Mouse (Mus musculus) heart, embryonic 16.5 days (tissue): ENCODE results near the gene Calm3. TPM values are rescaled to one million over a fixed set of nuclear protein-coding genes. Genes with fewer than 3 reads are reported as not detected.

Source experiments
- ATAC-seq: fragments of 200-750 bp; cut with Nextera tagmentation; replicated peaks from 2 replicates; pipeline ENCODE4 v1.8.0; 2017; ENCODE audit warnings: moderate number of reproducible peaks; ENCODE audit not compliant: insufficient read depth, low FRiP score; ENCODE audit errors: extremely low read depth
- H3K27ac ChIP-seq: fragments of 300-500 bp; sonication (generic); 2 replicates; pipeline ENCODE4 v1.5.1; 2014; ENCODE audit warnings: mild to moderate bottlenecking, low read length, control low read depth, moderate library complexity
- H3K27me3 ChIP-seq: fragments of 300-500 bp; sonication (generic); 2 replicates; pipeline ENCODE4 v1.6.1; 2014; ENCODE audit warnings: low read length, mixed read lengths; ENCODE audit not compliant: control insufficient read depth, insufficient read depth
- H3K36me3 ChIP-seq: fragments of 300-500 bp; sonication (generic); 2 replicates; pipeline ENCODE4 v1.6.1; 2014; ENCODE audit not compliant: control insufficient read depth, insufficient read depth
- H3K4me1 ChIP-seq: fragments of 300-500 bp; sonication (generic); 2 replicates; pipeline ENCODE4 v1.6.1; 2014; ENCODE audit warnings: low read length, mixed read lengths; ENCODE audit not compliant: control insufficient read depth, insufficient read depth
- H3K4me2 ChIP-seq: fragments of 300-500 bp; sonication (generic); 2 replicates; pipeline ENCODE4 v1.6.1; 2014; ENCODE audit warnings: low read depth, mild to moderate bottlenecking, control low read depth, low read length
- H3K4me3 ChIP-seq: fragments of 300-500 bp; sonication (generic); 2 replicates; pipeline ENCODE4 v1.5.1; 2014; ENCODE audit warnings: mild to moderate bottlenecking, control low read depth, low read length
- H3K9ac ChIP-seq: fragments of 300-500 bp; sonication (generic); 2 replicates; pipeline ENCODE4 v1.6.1; 2014; ENCODE audit warnings: low read length, control low read depth
- H3K9me3 ChIP-seq: fragments of 300-500 bp; sonication (generic); replicated peaks from 2 replicates; pipeline ENCODE4 v1.6.1; 2016; ENCODE audit warnings: low read length; ENCODE audit not compliant: control insufficient read depth
- WGBS: fragments of 180-500 bp; shearing (Covaris S2); extraction: QIAGEN DNeasy Blood & Tissue Kit; methylation state at CpG from one replicate; pipeline ENCODE4 v1.1.7; 2014; 5-methylcytosine and 5-hydroxymethylcytosine counted together
- polyA plus RNA-seq: library from polyadenylated mRNA; unstranded; fragments of >200 nt; fragmentation: Nextera tagmentation; extraction: Ambion mirVana; gene quantifications from 2 replicates; pipeline ENCODE4 v1.2.1, GENCODE M21; 2015

The Calm3 gene
- polyA plus RNA-seq, 1 experiment from 2014 or later, result 128 TPM

DNA sequence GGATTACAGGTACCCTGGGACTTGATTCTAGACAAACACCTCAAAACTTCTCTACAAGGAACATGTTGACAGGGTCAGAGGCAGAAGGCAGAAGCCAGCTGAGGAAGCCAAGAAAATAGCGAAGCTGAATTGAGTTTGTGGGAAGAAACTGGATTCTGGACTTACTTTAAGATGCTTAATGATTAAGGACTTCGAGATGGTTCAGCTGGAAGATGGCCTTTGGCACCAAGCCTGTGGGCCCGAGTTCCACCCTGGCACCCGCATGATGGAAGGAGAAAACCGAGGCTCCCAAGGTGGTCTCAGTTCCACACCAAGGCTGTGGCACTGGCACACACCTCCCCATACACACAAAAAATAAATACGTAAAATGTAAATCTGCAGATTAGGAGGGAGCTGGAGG, 33.4 kb downstream of the Calm3 start:
- H3K4me1 ChIP-seq, result peaks cover 19% of the 10 kb centered on the region
- no peak; the same call in 1 of the 2 replicates for ATAC-seq
- 29% methylated on average over 6 of the region's 6 CpGs for WGBS
- peak overlapping the region; percentile 68 for H3K4me2 ChIP-seq
- H3K4me3 ChIP-seq, result peak overlapping the region; percentile 33
- peak overlapping the region; percentile 72 for H3K27ac ChIP-seq
- H3K9me3 ChIP-seq, result peaks cover 12% of the 10 kb centered on the region
- peak overlapping the region; percentile 44 for H3K9ac ChIP-seq
- peaks cover 22% of the 10 kb centered on the region for H3K27me3 ChIP-seq
- H3K36me3 ChIP-seq, result peaks cover 23% of the 10 kb centered on the region

GRCm38 (mm10) chr7:16885905-16886304, 38.0 kb downstream of the Calm3 start:
- Histone ChIP-seq H3K9me3 (peaks cover 20% of the 10 kb centered on the region), H3K27me3 (peaks cover 6% of the 10 kb centered on the region), H3K4me2 (no peak overlapping the region), H3K27ac (no peak overlapping the region), H3K4me1 (peaks cover 24% of the 10 kb centered on the region), H3K4me3 (no peak overlapping the region), H3K36me3 (peaks cover 46% of the 10 kb centered on the region), H3K9ac (no peak overlapping the region)
- ATAC-seq, result no peak
- 55% methylated on average over 59 of the region's 59 CpGs for WGBS

DNA sequence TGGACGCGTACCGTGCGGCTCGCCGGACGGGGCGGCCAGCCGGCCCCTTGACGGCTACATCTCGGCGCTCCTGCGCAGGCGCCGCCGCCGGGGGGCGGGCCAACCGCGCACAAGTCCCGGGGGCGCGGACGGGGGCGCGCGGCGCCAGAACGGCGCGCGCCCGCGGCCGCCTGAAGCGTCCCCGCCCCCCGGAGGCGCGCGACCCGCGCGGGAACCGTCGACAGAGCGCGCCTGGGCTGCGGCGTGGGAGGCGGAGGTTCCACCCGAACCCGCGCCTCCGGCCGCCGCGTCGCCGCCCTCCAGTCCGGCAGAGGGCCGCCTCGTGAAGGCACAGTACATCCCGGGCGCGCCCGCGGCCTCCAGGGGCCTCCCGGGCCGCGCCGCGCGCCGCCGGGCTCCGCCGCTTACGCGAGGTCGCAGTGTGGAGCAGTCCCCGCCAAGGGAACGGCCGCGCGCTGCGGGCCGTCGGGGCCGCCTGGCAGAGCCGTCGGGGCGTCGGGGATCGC, 38.6 kb downstream of the Calm3 start:
- H3K9ac ChIP-seq, result no peak overlapping the region; the same call in 1 of the 2 replicates
- H3K9me3 ChIP-seq, result peaks cover 20% of the 10 kb centered on the region
- H3K27ac ChIP-seq, result no peak overlapping the region
- H3K4me2 ChIP-seq, result peak overlapping the region; percentile 45
- peak overlapping the region; percentile 38 for H3K4me3 ChIP-seq
- no peak for ATAC-seq
- 24% methylated on average over 89 of the region's 95 CpGs for WGBS
- H3K36me3 ChIP-seq, result peaks cover 46% of the 10 kb centered on the region
- H3K27me3 ChIP-seq, result peaks cover 6% of the 10 kb centered on the region
- peaks cover 24% of the 10 kb centered on the region for H3K4me1 ChIP-seq

- peaks cover 26% of the 10 kb centered on the region for H3K4me1 ChIP-seq
- no peak overlapping the region for H3K4me3 ChIP-seq
- no peak overlapping the region for H3K4me2 ChIP-seq
- ATAC-seq, result no peak
- H3K9ac ChIP-seq, result no peak overlapping the region
- peaks cover 20% of the 10 kb centered on the region for H3K9me3 ChIP-seq
- peaks cover 46% of the 10 kb centered on the region for H3K36me3 ChIP-seq
- 83% methylated on average over 4 of the region's 4 CpGs for WGBS
- H3K27me3 ChIP-seq, result peaks cover 6% of the 10 kb centered on the region
- no peak overlapping the region for H3K27ac ChIP-seq
Observed at GRCm38 (mm10) chr7:16884334-16884733, 39.6 kb downstream of the Calm3 start.

DNA sequence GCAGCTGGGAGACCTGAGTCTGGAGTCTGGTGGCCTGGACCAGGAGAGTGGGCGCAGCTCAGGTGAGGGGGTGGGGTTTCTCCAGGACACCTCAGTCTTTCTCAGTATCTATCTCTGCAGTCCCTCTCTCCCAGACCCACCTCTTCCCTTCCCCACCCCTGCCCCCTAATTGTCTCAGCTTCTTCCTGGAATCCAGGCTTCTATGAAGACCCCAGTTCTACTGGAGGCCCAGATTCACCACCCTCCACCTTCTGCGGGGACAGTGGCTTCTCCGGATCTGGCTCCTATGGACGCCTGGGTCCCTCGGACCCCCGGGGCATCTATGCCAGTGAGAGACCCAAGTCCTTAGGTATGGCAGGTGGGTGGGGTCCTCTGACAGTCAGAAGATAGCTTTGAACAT, 40.8 kb downstream of the Calm3 start:
- Histone ChIP-seq H3K36me3 (peaks cover 46% of the 10 kb centered on the region), H3K4me2 (no peak overlapping the region), H3K4me3 (no peak overlapping the region), H3K27me3 (peaks cover 6% of the 10 kb centered on the region), H3K4me1 (peaks cover 26% of the 10 kb centered on the region), H3K9ac (no peak overlapping the region), H3K27ac (peak overlapping the region; percentile 55), H3K9me3 (peaks cover 20% of the 10 kb centered on the region)
- ATAC-seq, result no peak
- WGBS, result 77% methylated on average over 6 of the region's 6 CpGs

DNA sequence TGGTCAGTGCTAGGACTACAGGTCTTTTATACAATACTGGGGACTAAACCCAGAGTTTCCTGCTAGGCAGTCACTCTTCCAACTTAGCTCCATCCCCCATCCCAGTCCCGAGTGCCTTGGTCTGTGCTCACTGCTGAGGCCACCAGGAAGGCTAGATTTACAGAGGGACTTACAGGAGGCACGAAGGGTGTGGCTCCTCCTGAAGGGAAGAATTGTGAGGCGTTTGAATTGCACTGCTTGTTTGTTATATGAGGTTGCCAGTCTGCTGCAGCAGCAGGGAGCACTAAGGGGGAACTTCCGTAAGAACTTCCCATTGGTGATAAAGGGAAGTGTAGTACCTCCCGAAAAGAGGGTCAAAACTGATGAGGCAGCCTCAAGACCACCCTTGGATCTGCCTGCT, 43.3 kb downstream of the Calm3 start:
- no peak for ATAC-seq
- peak overlapping the region; percentile 50 for H3K4me2 ChIP-seq
- peaks cover 34% of the 10 kb centered on the region for H3K4me1 ChIP-seq
- peaks cover 9% of the 10 kb centered on the region for H3K9me3 ChIP-seq
- peaks cover 6% of the 10 kb centered on the region for H3K27me3 ChIP-seq
- peak overlapping the region; percentile 6; the same call in 1 of the 2 replicates for H3K4me3 ChIP-seq
- peaks cover 24% of the 10 kb centered on the region for H3K36me3 ChIP-seq
- WGBS, result 30% methylated on average over 5 of the region's 5 CpGs
- H3K9ac ChIP-seq, result peak overlapping the region; percentile 74
- peak overlapping the region; percentile 97 for H3K27ac ChIP-seq

GRCm38 (mm10) chr7:16879796-16880547, 43.9 kb downstream of the Calm3 start:
- 30% methylated on average over 9 of the region's 9 CpGs for WGBS
- Histone ChIP-seq H3K4me1 (peaks cover 34% of the 10 kb centered on the region), H3K4me3 (peak overlapping the region; percentile 6; the same call in 1 of the 2 replicates)

DNA sequence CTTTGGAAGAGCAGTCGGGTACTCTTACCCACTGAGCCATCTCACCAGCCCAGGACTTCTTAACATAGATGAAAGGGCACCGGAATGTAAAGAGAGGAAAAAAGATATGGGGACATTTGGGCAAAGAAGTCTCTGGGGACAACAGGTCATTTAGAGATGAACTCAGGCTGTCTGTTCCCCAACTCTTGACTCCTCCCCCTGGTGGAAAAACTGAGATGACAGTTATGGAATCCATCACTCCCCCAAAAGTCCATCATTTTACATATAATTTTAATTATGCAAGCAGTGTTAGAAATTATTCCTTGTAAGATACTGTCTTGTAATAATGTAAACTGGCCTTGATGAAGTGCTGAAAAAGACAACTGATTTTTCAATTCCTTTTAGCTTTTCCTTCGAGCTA, 46.2 kb downstream of the Calm3 start:
- Histone ChIP-seq H3K9ac (no peak overlapping the region), H3K4me2 (no peak overlapping the region), H3K27me3 (no peaks in the 10 kb centered on the region), H3K36me3 (0 out of 2 replicates have a peak, but pooled peaks cover 3% of the 10 kb centered on the region), H3K9me3 (no peaks in the 10 kb centered on the region), H3K4me1 (peaks cover 31% of the 10 kb centered on the region), H3K27ac (0 out of 2 replicates have a peak overlapping the region, but pooled peaks have one; percentile 28), H3K4me3 (no peak overlapping the region)
- ATAC-seq, result no peak
- WGBS, result 76% methylated on average over 3 of the region's 3 CpGs

More at GRCm38 (mm10) chr7:16879796-16880547, 43.9 kb downstream of the Calm3 start:
- Histone ChIP-seq H3K9ac (peak overlapping the region; percentile 74), H3K36me3 (peaks cover 17% of the 10 kb centered on the region), H3K9me3 (peaks cover 3% of the 10 kb centered on the region), H3K4me2 (peak overlapping the region; percentile 50), H3K27me3 (peaks cover 4% of the 10 kb centered on the region), H3K27ac (peak overlapping the region; percentile 97)
- peak; percentile 74 for ATAC-seq

DNA sequence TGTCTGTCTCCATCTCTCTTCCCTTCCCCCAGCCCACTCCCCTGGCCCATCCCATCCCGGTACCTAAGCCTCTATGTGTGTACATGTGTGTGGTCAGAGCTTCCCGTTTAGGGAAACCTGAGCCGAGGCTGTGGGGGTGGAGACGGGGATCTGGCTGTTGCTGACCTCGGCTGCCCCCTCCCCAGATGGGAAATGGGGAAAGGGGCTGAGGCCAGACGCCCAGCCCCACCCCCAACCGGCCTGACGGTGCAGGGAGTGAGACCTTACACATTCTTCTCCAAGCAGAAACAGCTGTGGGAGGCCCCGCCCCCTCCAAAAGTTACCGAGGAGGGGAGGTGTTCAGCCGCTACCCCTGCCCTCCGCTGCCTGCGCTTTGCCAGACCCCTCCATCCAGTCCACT, 47.3 kb downstream of the Calm3 start:
- Histone ChIP-seq H3K4me3 (peak overlapping the region; percentile 89), H3K27me3 (no peaks in the 10 kb centered on the region), H3K36me3 (0 out of 2 replicates have a peak, but pooled peaks cover 3% of the 10 kb centered on the region), H3K9me3 (no peaks in the 10 kb centered on the region), H3K4me2 (peak overlapping the region; percentile 91), H3K27ac (peak overlapping the region; percentile 89), H3K4me1 (peaks cover 27% of the 10 kb centered on the region), H3K9ac (peak overlapping the region; percentile 94)
- no peak for ATAC-seq
- 4% methylated on average over 13 of the region's 13 CpGs for WGBS
